Mouse (Mus musculus) hematopoietic stem cell, adult 5-6 weeks (primary cell): ENCODE measurements at regions not wholly inside any gene's neighbourhood (a gene's known extent, or its start where the extent isn't known, plus 50 kb on each side); places are given as distances from the start of the nearest gene placed in this dataset.

Experiments
- ATAC-seq, 2 experiments: fragments of 125-278 bp in 1 of 2; replicated peaks in 1 of 2; 2 replicates each; pipeline ENCODE4 v1.8.0; 2016 to 2017; ENCODE audit warnings: inconsistent platforms in 2 of 2, mild to moderate bottlenecking in 2 of 2, moderate number of reproducible peaks in 2 of 2, low read depth in 1 of 2, moderate TSS enrichment in 1 of 2; ENCODE audit not compliant: low FRiP score in 2 of 2, poor library complexity in 2 of 2, severe bottlenecking in 2 of 2, insufficient read depth in 1 of 2, low TSS enrichment in 1 of 2

DNA sequence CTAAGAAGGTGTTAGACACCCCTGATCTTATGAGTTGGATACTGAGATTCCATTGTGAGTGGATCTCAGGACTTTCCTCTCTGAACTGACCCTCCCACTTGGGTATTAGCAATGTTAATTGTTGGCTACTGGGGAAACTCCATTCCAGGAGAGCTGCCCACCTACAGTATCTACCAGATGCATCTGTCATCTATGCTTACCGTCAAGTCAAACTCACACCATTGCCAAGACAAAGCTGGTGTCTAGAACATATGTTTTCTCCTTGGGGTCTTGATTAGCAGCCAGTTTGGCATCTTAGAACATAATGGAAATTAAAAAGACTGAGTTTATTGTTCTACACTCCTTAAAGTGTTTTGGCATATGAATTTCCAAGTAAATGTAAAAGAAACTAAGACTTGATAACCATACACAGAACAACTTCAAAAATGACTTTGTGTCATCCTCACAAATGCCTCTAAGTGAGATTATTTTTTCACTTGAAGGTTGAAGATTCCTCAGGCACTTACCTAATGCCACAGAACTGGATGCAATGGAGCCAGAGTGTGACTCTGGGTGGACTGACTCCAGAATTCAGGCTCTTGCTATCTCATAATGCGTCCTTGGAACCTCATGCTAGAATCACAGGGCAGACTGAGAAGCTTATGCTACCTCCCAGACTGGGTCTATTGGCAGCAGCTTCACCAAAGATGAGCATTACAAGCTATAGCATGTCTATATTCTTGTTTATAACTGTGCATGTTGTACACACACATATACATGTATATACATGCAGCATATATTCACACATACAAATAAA lies 107.5 kb upstream of the Rnf152 start:
- ATAC-seq, result no peak

- no peak for ATAC-seq
Measured at GRCm38 (mm10) chr1:105462695-105463094, 106.2 kb upstream of the Rnf152 start.

- peak; percentile 39 to 46; a peak in 1 of 4 replicates for ATAC-seq
Measured at GRCm38 (mm10) chr1:105455783-105456182, 99.3 kb upstream of the Rnf152 start.

DNA sequence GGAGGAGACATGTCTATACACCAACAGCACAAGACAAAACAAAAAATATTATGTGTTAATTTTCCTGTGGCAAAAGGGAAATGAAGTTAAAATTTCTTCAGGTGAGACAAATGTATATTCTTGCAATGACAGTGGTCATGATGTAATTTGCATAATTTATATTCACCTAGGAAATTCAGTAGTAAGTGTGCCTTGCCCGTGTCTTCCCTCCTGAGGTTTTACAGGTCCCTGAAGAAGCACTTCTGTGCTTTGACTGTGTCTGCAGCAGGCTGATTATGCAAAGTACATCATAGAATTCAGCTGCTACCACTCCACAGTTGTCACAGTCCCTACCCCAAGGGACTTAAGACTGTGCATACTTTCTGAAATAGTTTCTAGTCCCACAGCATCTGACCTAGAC lies 98.2 kb upstream of the Rnf152 start:
- ATAC-seq, result no peak

GRCm38 (mm10) chr1:105446212-105446611 lies 89.7 kb upstream of the Rnf152 start:
- ATAC-seq, result peak; percentile 53 to 73; a peak in 2 of 4 replicates

DNA sequence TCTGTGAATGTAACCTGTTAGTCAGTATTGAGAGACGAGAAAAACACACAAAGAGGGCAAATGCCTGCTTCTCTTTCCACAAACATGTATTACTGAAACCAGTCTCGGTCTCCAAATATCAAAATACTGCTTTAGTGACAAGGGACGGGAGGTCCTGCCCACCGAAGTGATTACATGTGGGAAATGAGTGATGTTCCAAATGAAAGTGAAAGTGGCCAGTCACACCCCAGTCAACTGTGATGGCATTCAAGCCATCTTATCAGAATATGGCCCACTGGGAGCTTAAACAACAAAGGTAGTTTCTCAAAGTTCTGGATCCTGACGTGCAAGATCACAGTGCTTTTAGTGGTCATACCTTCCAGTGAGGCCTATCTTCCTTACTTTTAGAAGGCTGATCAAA lies 87.0 kb upstream of the Rnf152 start:
- peak in 1 of 2 experiments; percentile 46; a peak in 2 of 4 replicates for ATAC-seq

DNA sequence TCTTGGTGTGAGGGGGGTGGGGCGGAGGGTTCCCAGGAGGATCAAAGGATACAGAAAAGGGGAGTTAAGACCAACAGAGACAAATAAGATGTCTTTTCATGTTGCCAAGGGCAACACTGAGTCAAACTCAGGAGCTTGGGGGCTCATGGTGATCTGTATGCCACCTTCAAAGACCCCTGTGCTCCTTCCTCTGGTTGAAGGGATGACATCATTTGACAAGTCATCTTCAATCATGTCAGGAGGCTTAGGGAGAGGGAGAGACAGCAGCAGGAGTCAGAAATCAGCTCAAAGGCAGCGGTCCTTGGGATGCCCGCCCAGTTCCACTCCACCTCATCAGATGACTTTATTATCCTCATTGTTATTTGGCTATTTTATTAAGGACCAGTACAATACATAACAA lies 83.8 kb upstream of the Rnf152 start:
- no peak for ATAC-seq

- ATAC-seq, result peak; percentile 93 to 94
Measured at GRCm38 (mm10) chr1:105434631-105435403, 78.3 kb upstream of the Rnf152 start.

DNA sequence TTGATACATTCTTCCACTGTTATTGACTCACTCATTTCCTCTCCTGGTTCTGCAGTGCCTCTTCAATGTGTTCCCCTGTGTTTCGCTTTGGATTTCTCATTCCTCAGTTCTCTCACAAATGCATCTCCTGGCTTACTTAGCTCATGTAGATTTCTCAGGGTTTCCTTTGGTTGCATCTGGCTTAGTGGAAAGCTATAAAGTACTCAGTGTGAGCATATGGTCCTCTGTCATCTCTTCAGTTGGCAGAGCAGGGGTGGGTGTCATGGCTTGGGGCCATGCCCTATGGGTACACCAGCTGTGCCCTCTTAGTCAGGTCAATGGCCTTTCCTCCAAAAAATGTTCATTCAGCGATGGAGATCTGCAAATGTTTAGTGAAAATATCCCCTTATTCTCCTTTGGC lies 77.4 kb upstream of the Rnf152 start:
- ATAC-seq, result no peak

DNA sequence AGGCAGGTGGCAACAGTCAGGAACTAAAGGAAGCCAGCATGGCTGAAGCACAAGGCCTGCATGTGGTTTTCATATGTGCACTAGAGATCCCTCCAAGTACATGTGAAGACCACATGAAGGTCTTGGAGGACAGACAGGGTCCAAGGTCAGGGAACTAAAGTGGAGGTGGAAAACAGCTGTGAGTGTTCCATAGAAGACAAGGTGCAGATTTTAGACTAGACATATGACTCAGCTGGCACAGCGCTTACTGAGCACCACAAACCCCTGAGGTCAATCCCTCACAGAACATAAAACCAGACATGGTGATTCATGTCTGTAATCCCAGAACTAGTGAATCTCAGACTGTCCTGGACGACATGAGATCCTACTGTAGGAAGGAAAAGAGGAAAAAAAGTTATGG lies 75.3 kb upstream of the Rnf152 start:
- no peak for ATAC-seq

- ATAC-seq, result no peak
Measured at GRCm38 (mm10) chr1:105430712-105431111, 74.2 kb upstream of the Rnf152 start.

DNA sequence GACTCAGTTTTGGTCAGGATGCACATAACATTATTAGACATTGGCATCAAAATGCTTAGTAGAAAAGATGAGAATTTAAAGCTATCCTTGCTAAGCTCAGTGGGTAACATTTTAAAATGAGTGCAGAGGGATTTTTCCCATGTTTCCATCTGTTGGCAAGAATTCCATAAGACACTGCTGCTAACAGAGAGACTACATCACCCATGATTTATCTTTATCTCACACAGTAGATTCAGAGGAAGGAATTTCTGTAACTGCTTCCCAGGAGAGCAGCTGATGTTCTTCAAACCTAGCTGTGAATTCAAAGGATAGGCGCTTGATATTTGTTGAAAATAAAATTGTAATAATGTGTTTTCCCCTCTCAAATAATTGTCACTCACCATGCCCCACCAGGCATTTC lies 71.7 kb upstream of the Rnf152 start:
- no peak for ATAC-seq

DNA sequence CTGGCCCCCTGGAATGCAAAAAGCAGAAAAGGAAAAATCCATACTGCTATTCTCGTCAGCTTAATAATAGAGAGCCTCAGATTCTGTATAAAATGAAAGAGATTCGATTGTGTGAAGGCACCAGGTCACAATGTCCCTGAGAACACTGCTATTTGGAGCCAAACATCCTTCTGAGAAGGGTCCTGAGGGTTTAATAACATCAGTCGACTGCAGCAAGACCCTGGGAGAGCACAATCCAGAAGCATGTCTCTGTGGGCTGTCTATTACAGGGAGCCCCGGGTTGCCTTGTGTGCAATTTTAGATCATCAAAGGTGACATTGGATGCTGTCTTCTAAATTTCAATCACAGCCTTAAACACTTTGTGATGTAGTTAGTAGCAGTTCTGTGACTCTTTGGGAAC lies 69.6 kb upstream of the Rnf152 start:
- ATAC-seq, result no peak

DNA sequence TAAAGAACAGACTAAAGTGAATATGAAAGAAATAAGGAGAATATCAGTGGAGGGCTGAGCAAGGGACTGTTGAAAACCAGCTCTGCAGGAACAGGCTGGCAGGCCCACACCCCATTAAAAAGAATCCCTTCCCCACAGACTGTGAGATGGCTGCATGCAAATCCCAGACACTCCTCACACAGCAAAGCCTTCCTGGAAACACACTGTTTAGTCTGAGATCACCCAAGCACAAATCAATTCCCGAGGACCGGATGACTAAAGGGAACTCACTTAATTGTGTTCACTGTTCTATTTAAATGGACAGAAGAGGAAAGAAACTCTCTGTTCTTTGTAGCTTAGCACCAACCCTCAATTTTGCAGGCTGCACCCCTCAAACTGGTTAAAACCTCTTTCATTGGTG lies 66.9 kb upstream of the Rnf152 start:
- no peak for ATAC-seq

GRCm38 (mm10) chr1:105422945-105423344 lies 66.4 kb upstream of the Rnf152 start:
- no peak for ATAC-seq

DNA sequence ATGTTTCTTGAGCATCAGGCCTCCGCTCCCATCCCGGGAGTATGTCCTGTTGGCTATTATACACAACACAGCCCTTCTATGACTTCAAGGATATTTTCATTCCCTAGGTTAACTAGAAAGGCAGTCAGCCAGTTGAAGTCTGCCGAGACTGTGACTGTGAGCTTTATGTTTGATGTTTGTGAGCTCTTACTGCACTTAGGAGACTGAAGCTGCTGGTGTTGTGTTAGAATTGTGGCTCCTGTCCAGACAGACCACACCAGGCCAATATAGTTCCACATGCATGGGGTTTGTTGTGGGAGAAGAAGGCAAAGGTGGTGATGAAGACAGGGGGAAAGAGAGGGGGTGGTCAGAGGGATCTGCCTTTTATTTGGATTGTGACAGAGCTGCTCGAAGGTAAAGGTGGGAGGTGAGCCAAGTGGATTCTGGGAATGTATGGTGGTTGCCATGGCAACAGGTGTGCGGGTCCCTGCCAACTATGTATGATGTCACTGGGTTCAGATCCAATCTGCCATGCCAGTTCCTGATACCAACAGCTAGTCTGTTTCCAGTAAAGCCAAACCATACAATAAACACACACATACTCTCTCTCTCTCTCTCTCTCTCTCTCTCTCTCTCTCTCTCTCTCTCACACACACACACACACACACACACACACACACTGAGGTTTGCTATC lies 64.0 kb upstream of the Rnf152 start:
- no peak for ATAC-seq
